Mouse (Mus musculus) CH12.LX (cell line): ENCODE results near the gene Cd180. TPM values are rescaled to one million over a fixed set of nuclear protein-coding genes. Genes with fewer than 3 reads are reported as not detected.

Experiments
- DNase-seq: peaks from one replicate; pipeline ENCODE4 v3.0.0-alpha.2; 2013; ENCODE audit errors: extremely low read depth
- H3K27ac ChIP-seq: 2 replicates; pipeline ENCODE4 v1.5.1; 2012; ENCODE audit warnings: low read depth, mild to moderate bottlenecking, control low read depth, moderate library complexity; ENCODE audit not compliant: insufficient read depth
- H3K27me3 ChIP-seq: replicated peaks from 2 replicates; pipeline ENCODE3; 2012; ENCODE audit warnings: inconsistent platforms
- H3K36me3 ChIP-seq, 2 experiments: replicated peaks in 1 of 2; 2 replicates each; pipeline versions ENCODE3 to v1.6.1; 2012; ENCODE audit warnings: inconsistent platforms in 1 of 2, low read length in 1 of 2, mild to moderate bottlenecking in 1 of 2, mixed read lengths in 1 of 2, moderate library complexity in 1 of 2; ENCODE audit not compliant: control insufficient read depth in 1 of 2, insufficient read depth in 1 of 2
- H3K4me1 ChIP-seq, 2 experiments: 2 replicates each; pipeline ENCODE4 v1.6.1; 2012; ENCODE audit warnings: inconsistent platforms in 1 of 2, moderate library complexity in 1 of 2; ENCODE audit not compliant: insufficient read depth in 2 of 2, control insufficient read depth in 1 of 2
- H3K4me2 ChIP-seq: 2 replicates; pipeline ENCODE4 v1.6.1; 2012; ENCODE audit warnings: low read depth, mild to moderate bottlenecking, control low read depth; ENCODE audit not compliant: poor library complexity, insufficient read depth, severe bottlenecking
- H3K4me3 ChIP-seq, 3 experiments: fragments of 150-350 bp in 1 of 3; sonication (generic) in 1 of 3; replicated peaks in 1 of 3; 2 replicates each; pipeline versions ENCODE3 to v1.5.1; 2011 to 2012; ENCODE audit warnings: low read depth in 2 of 3, low read length in 2 of 3, mild to moderate bottlenecking in 2 of 3, moderate library complexity in 2 of 3, control low read depth in 1 of 3, improper control_type of control experiment in 1 of 3, inconsistent platforms in 1 of 3, mixed read lengths in 1 of 3; ENCODE audit not compliant: poor library complexity in 1 of 3
- H3K79me2 ChIP-seq: replicated peaks from 2 replicates; pipeline ENCODE4 v1.6.1; 2012; ENCODE audit warnings: mild to moderate bottlenecking, moderate library complexity; ENCODE audit not compliant: control insufficient read depth, poor library complexity, insufficient read depth, severe bottlenecking; ENCODE audit errors: extremely low read depth
- H3K9ac ChIP-seq: 2 replicates; pipeline ENCODE4 v1.6.1; 2012; ENCODE audit warnings: low read depth, mild to moderate bottlenecking, control low read depth, moderate library complexity; ENCODE audit not compliant: insufficient read depth
- H3K9me3 ChIP-seq: replicated peaks from 2 replicates; pipeline ENCODE3; 2012; ENCODE audit warnings: low read length, inconsistent platforms, mixed read lengths
- BHLHE40 ChIP-seq: IDR thresholded peaks from 2 replicates; pipeline ENCODE4 v1.6.1; 2011; ENCODE audit warnings: mild to moderate bottlenecking, low read depth, low read length, improper control_type of control experiment
- CHD2 ChIP-seq: IDR thresholded peaks from 2 replicates; pipeline ENCODE4 v1.6.1; 2011; ENCODE audit warnings: low read length, improper control_type of control experiment
- CTCF ChIP-seq, 2 experiments: IDR thresholded peaks in 1 of 2; conservative IDR thresholded peaks in 1 of 2; 2 replicates each; pipeline ENCODE4 v1.5.1; 2011 to 2012; ENCODE audit warnings: low read depth in 2 of 2, low read length in 2 of 2, improper control_type of control experiment in 1 of 2, inconsistent platforms in 1 of 2, mild to moderate bottlenecking in 1 of 2, moderate library complexity in 1 of 2
- EP300 ChIP-seq: IDR thresholded peaks from 2 replicates; pipeline ENCODE4 v1.6.1; 2011; ENCODE audit warnings: low read length, improper control_type of control experiment
- IRF4 ChIP-seq: IDR thresholded peaks from 2 replicates; pipeline ENCODE4 v1.6.1; 2014; ENCODE audit warnings: low read depth, mild to moderate bottlenecking, inconsistent platforms, low read length, improper control_type of control experiment
- JUND ChIP-seq: conservative IDR thresholded peaks from 2 replicates; pipeline ENCODE4 v1.6.1; 2011; ENCODE audit warnings: low read depth, low read length, improper control_type of control experiment
- MAFK ChIP-seq: IDR thresholded peaks from 2 replicates; pipeline ENCODE4 v1.6.1; 2011; ENCODE audit warnings: low read length, improper control_type of control experiment; ENCODE audit not compliant: insufficient replicate concordance
- MAX ChIP-seq: IDR thresholded peaks from 2 replicates; pipeline ENCODE4 v1.6.1; 2011; ENCODE audit warnings: low read length, improper control_type of control experiment
- MAZ ChIP-seq: IDR thresholded peaks from 2 replicates; pipeline ENCODE4 v1.6.1; 2012; ENCODE audit warnings: low read depth, mild to moderate bottlenecking, inconsistent platforms, low read length, improper control_type of control experiment, moderate library complexity
- MXI1 ChIP-seq: IDR thresholded peaks from 2 replicates; pipeline ENCODE4 v1.6.1; 2011; ENCODE audit warnings: mild to moderate bottlenecking, low read depth, low read length, improper control_type of control experiment
- RCOR1 ChIP-seq: conservative IDR thresholded peaks from 2 replicates; pipeline ENCODE4 v1.6.1; 2012; ENCODE audit warnings: low read depth, mild to moderate bottlenecking, inconsistent platforms, low read length, improper control_type of control experiment
- SMC3 ChIP-seq: IDR thresholded peaks from 2 replicates; pipeline ENCODE4 v1.6.1; 2011; ENCODE audit warnings: low read depth, low read length, improper control_type of control experiment
- dilution Hi-C: fragments of 300-500 bp; cut with MboI; formaldehyde crosslinking; loops from 2 replicates; pipeline ENCODE4 v1.14.3; 2020; ENCODE audit warnings: low sequenced_read_pairs; ENCODE audit not compliant: extremely low pct_unique_long_range_greater_than_20kb, extremely low pct_ligation_motif_present
- in situ Hi-C: fragments of 300-500 bp; cut with MboI; formaldehyde crosslinking; loops from 3 replicates; pipeline ENCODE4 v1.14.3; 2019; ENCODE audit warnings: low sequenced_read_pairs, low pct_ligation_motif_present, low pct_unique_long_range_greater_than_20kb, mixed read lengths
- polyA plus RNA-seq: library from polyadenylated mRNA; unstranded; fragments of >175 nt; gene quantifications from 2 replicates; pipeline ENCODE4 v1.2.1, GENCODE M21; 2012; ENCODE audit warnings: low read depth; ENCODE audit not compliant: insufficient read length
- total RNA-seq, 2 experiments: library from RNA; depleted of rRNA; stranded (reverse); fragments of 300-350 nt in 1 of 2; fragments of >200 nt in 1 of 2; gene quantifications; 2 replicates each; pipeline ENCODE4 v1.2.3; 2012 to 2014

Cd180 gene
- total and polyA plus RNA-seq, 3 experiments, result 34.2 to 232 (median 40.4) TPM

DNA sequence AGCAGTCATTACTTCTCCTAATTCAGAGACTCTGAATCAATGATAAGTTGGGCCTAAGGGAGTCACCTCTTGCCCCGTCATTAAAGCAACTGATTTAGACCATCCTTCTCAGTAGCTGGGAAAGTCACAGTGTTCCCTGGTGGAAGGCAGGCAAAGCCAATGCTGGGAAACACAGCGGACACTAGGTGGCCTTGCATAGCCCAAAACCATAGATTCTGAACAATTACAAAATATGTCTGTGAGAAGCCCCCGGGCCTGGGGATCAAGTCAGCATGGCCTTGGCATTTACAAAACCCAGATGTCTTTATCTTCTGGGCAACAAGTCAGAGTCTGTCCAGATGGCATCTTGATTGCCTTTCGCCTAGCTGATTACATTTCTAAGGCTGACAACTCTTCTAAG is 8.5 kb upstream of the Cd180 start:
- Histone ChIP-seq H3K4me1 (peaks cover 38 to 75% of the 10 kb centered on the region in 2 experiments), H3K36me3 (no peaks in the 10 kb centered on the region), H3K4me2 (no peak overlapping the region), H3K4me3 (no peak overlapping the region), H3K27ac (no peak overlapping the region), H3K79me2 (no peaks in the 10 kb centered on the region), H3K9me3 (no peaks in the 10 kb centered on the region), H3K9ac (no peak overlapping the region), H3K27me3 (no peaks in the 10 kb centered on the region)
- in situ Hi-C loops (no loop called here), dilution Hi-C loops (no loop called here)
- DNase-seq, result no peak
- TF ChIP-seq CTCF (conservative IDR thresholded peaks at IDR 0.05 in 1 of 2, IDR thresholded peaks at IDR 0.05 in 1 of 2; ENCODE audit: low read depth in 2 of 2, low read length in 2 of 2) (peak in 1 of 2 experiments; percentile 19; a peak in 2 of 4 replicates), SMC3 (peak; percentile 15; the same call in 1 of the 2 replicates), MAX (no peak), MXI1 (no peak), EP300 (no peak)

DNA sequence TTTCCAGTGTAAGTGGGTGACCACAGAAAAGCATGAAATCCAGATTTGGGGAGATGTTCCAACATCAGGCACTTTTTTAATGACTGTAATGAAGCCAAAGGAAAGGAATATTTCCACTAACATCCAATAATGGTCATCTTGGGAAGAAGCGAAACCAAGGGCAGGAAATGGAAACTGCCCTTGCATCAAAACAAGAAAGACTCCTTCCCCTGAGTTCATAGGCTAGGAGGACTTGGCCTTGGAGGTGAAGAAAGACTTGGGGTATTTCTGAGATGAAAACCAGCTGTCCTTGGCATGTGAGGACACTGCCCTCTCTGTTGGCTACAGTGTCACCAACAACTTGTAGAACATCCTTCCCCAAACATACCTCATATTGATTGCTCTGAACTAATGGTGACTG is 5.2 kb upstream of the Cd180 start:
- Histone ChIP-seq H3K4me2 (no peak overlapping the region), H3K79me2 (no peaks in the 10 kb centered on the region), H3K9me3 (no peaks in the 10 kb centered on the region), H3K27ac (peak overlapping the region; percentile 100), H3K36me3 (no peaks in the 10 kb centered on the region), H3K4me1 (peaks cover 37 to 76% of the 10 kb centered on the region in 2 experiments), H3K27me3 (no peaks in the 10 kb centered on the region), H3K4me3 (no peak overlapping the region), H3K9ac (peak overlapping the region; percentile 50; the same call in 1 of the 2 replicates)
- DNase-seq, result no peak
- dilution Hi-C loops (no loop called here), in situ Hi-C loops (no loop called here)
- peak; percentile 43; the same call in 1 of the 2 replicates for TF ChIP-seq BHLHE40
- TF ChIP-seq JUND, result peak; percentile 41; the same call in 1 of the 2 replicates
- TF ChIP-seq CHD2, result no peak
- 0 out of 2 replicates have a peak, but pooled peaks have one; percentile 54 for TF ChIP-seq RCOR1
- 0 out of 2 replicates have a peak, but pooled peaks have one; percentile 17 for TF ChIP-seq MAFK
- TF ChIP-seq EP300, result peak; percentile 75
- no peak for TF ChIP-seq MAZ
- TF ChIP-seq IRF4, result peak; percentile 82
